Mouse (Mus musculus) heart, postnatal 36 days (tissue): ENCODE measurements at regions not wholly inside any gene's neighbourhood (a gene's known extent, or its start where the extent isn't known, plus 50 kb on each side); places are given as distances from the start of the nearest gene placed in this dataset.

ENCODE experiments used
- DNase-seq, 2 experiments: peaks; one replicate each; pipeline ENCODE4 v3.0.0; 2021 to 2022
- intact Hi-C: fragments of 180-260 bp; cut with DNase I; formaldehyde crosslinking; loops from one replicate; pipeline ENCODE4 v1.15.1; 2025

DNA sequence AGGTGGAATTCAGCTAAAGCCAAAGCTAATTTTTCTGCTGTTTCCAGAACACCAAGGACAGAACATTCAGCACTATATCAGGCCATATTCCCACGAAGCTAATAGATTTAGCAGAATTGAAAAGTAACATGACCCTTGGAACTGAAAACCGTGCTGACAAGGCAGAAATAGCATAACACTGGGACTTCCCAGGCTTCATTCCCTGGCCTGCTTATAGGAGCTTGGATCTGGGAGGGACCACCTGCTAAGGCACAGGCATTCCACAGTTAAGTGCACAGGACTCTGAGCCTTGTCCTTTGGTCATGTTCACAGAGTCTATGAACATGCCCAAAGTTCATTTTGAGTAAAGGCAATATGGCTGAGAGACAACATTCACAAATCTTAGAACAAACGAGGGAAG is 902.8 kb downstream of the Flrt2 start:
- no peak for DNase-seq
- intact Hi-C loops = no loop called here

DNA sequence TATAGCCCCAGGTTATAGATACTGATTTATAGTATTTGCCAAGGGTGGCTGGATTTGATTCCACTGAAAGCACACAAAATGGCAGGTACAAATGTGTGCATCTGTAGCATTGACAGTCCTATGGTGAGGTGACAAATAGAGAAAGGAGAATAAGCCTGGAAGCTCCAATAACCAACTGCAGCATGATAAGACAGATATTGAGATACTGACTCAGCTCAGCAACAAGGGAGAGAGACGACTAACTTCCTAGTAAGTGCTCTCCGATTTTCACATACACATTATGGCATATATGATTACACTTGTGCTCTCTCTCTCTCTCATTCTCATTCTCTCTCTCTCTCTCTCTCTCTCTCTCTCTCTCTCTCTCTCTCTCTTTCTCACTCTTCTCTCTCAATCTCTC is 923.1 kb downstream of the Flrt2 start:
- DNase-seq = no peak
- intact Hi-C loops = no loop called here

DNA sequence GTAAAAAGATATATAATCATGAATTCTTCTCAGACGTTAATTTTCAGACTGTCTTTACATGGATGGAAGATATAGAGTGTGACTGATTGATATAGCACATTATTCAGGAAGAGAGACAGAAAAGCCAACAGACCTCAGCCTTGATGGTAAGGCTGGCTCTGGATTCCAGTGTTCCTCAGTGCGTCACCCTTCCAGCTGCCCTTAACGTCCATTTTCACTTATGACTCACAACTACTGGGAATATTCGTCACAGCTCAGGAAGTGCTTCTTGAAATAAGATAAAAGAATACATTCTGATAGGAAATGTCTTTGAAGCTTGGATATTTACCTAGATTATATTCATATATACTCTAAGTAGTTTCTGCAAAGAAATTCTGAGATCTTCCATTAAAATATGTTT is 923.8 kb downstream of the Flrt2 start:
- no peak for DNase-seq
- intact Hi-C loops = no loop called here

DNA sequence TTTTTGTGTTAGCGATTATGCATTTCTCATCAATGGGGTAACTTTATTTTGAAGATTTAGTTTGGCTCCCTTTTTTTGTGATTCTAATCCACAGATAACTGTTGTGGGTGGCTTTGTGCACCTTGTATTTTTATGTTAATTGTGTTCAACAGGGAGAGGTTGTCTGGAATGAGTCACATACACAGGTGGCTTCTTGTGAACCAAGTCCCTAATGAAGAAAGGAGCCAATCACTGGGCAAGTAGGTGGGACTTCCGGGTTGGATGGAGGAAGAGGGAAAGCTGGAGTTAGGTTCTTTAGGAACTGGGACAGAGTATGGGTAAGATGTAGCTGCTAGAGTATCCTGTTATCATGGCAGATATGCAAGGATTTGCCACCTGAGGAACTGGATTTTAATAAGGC is 925.2 kb downstream of the Flrt2 start:
- intact Hi-C loops = no loop called here
- DNase-seq = no peak
